Mouse (Mus musculus) adrenal gland, postnatal 36 days (tissue): Measurements from ENCODE around the gene Aplnr. TPM values are rescaled to one million over a fixed set of nuclear protein-coding genes. Genes with fewer than 3 reads are reported as not detected.

Experiments
- DNase-seq, 2 experiments: peaks; one replicate each; pipeline ENCODE4 v3.0.0; 2021; ENCODE audit warnings: mixed read lengths in 1 of 2
- total RNA-seq, 2 experiments: library from RNA; stranded (reverse); gene quantifications; 2 replicates each; pipeline ENCODE4 v1.2.3; 2021

Aplnr gene
- total RNA-seq, 2 experiments from 2014 or later, result 20.0 to 27.1 TPM

DNA sequence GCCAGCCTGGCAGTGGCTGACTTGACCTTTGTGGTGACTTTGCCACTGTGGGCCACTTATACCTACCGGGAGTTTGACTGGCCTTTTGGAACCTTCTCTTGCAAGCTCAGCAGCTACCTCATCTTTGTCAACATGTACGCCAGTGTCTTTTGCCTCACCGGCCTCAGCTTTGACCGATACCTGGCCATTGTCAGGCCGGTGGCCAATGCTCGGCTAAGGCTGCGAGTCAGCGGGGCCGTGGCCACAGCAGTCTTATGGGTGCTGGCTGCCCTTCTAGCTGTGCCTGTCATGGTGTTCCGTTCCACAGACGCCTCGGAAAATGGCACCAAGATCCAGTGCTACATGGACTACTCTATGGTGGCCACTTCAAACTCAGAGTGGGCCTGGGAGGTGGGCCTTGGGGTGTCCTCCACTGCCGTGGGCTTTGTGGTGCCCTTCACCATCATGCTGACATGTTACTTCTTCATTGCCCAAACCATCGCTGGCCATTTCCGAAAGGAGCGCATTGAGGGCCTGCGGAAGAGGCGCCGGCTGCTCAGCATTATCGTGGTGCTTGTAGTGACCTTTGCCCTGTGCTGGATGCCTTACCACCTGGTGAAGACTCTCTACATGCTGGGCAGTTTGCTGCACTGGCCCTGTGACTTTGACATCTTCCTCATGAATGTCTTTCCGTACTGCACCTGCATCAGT lies 951 bp downstream of the Aplnr start:
- DNase-seq, result no peak

- DNase-seq, result no peak
Observed at GRCm38 (mm10) chr2:85137601-85138140, 1.6 kb downstream of the Aplnr start.

DNA sequence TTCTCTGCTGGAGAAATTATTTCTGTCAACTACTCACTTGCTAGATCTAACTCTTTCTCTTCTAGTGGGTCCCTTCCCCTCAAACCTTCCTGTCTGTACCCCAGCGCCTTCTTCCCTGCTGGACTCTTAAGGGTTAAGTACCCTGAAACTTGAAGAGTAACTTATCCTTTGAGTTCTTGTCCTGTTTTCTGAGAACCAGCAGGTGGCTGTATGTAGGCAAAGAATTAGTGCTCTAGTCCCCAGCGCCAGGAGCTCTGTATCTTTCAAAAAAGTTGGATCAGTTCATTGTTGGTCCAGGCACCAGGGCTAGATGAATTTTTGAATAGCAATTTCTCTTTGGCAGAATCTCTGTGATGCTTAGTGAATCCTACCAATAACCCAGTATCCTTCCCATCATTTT lies 2.1 kb downstream of the Aplnr start:
- no peak for DNase-seq

GRCm38 (mm10) chr2:85139393-85139792 lies 3.4 kb downstream of the Aplnr start:
- no peak for DNase-seq

DNA sequence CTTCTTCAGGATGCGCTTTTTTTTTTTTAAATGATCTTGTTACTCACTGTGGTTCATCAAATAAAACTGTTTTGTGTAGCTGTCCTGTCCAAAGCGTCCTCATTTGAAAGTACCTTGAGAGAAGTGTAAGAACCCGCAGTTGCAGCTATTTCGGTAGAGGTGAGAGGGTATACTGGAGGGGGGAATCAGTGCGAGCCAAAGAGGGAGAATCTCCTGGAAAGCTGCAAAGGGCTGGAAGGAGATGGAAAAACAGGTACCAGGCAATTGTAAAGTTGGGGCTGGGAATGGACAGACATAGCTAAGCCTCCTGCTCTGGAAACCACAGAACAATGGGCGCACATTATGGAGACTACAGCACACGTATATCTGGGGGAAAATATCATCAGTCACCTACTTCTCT lies 3.8 kb downstream of the Aplnr start:
- no peak for DNase-seq

- no peak for DNase-seq
Observed at GRCm38 (mm10) chr2:85140833-85141232, 4.8 kb downstream of the Aplnr start.

DNA sequence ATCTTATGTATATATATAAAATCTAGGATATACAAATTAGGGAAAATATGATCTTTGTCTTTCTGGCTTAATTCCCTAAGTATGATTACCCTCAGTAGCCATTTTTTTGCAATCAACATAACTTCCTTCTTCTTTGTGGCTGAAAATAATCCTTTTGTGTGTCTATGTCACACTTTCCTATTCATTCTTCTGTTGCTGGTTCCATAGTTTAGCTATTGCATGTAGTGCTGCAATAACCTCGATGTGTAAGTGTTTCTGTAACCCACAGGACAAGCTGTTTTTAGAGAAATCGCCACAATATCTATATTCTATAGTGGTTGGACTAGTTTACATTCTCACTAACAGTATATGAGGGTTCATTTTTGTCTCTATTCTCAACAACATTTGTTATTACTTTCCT lies 8.9 kb downstream of the Aplnr start:
- DNase-seq, result no peak

GRCm38 (mm10) chr2:85145346-85145745 lies 9.3 kb downstream of the Aplnr start:
- DNase-seq, result no peak

DNA sequence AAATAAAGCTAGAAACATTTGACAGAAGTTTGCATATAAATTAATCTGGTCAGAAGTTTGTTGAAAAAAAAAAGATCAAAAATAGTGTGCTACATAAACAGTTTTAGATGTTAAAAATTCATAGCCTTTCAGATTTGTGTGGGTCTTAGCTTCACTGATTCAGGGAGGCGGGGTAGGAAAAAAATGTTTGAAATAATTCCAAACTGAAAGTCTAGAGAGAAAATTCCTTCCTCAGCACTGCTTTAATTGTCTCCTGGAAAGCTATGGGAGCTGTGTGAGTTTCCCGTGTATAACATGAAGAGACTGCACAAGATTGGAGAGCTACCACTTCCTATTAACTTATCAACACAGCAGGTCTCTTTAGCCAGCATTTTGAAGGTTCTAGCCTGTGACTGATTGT lies 11.5 kb downstream of the Aplnr start:
- DNase-seq, result no peak

DNA sequence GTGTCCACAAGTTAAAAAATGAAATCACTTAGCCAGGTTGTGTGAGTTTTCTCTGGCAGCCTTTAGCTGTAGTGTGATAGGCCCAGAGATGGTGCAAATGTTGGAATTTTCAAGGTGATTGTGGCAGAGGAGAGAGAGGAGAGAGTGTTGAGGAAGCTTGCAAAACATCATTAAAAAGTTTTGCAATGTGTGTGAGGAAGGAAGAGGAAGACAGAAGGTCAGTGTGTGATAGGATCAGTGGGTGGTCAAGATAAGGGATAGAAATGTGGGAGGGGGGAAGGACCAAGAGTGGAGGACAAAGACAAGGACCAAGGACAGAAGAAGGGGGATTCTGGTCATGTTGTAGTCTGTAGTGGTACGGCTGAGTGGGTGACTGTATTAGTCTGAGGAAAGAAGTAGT lies 14.3 kb downstream of the Aplnr start:
- no peak for DNase-seq

DNA sequence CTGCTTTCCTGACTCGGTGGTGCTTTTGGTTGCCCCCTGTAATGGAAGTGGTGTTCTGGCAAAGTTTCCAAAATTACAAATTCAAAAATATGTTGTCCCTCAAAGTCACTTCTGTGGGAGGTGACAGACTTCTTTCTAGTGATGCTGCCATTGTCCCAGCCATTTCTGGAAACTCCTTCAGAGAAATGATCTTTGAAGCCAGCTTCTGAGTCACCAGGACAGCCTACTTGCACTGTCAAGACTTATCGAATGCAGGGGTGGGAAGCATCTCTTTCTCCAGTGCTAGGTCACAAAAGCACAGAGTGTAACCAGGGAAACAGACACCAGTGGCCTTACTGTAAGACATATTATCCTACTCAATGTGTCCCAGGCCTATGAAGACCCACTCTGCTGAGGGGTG lies 15.2 kb downstream of the Aplnr start:
- no peak for DNase-seq

GRCm38 (mm10) chr2:85155334-85155733 lies 19.3 kb downstream of the Aplnr start:
- peak; percentile 32 to 61 for DNase-seq

DNA sequence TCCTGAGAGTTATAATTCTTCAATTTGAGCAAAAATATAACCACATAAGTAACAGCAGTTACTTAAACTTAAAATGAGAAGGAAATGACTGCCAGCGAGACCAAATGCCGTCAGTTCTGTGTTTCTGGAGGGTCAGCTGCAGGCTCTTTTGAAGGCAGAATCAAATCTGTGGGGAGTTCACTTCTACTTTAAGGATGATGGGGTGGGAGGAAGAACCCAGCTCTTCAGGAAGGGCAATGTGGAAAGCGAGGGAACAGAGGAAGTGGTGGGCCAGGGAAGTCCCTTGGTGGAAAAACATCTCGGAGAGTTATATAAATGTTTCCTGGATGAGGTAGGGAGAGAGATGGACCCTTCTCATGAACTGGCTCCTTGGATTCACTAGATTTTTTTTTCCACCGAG lies 20.1 kb downstream of the Aplnr start:
- no peak for DNase-seq

DNA sequence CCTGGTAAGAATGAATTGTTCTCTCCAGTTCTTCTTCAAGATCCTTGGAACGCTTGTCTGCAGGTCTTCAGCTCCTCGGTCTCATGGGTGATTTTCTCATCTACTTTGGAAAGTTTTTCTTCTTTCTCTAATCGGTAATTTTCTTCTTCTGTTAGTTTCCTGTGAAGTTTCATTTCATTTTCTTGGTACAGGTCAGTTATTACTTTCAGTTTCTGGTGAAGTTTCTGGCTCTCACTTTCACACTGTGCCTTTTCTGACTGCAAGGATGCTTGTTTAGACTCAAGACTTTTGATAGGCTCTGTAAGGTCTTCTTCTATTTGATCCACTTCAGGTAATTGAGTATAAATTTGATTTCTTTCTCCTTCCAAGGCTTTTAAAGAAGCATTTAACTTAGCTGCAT lies 21.4 kb downstream of the Aplnr start:
- DNase-seq, result no peak

DNA sequence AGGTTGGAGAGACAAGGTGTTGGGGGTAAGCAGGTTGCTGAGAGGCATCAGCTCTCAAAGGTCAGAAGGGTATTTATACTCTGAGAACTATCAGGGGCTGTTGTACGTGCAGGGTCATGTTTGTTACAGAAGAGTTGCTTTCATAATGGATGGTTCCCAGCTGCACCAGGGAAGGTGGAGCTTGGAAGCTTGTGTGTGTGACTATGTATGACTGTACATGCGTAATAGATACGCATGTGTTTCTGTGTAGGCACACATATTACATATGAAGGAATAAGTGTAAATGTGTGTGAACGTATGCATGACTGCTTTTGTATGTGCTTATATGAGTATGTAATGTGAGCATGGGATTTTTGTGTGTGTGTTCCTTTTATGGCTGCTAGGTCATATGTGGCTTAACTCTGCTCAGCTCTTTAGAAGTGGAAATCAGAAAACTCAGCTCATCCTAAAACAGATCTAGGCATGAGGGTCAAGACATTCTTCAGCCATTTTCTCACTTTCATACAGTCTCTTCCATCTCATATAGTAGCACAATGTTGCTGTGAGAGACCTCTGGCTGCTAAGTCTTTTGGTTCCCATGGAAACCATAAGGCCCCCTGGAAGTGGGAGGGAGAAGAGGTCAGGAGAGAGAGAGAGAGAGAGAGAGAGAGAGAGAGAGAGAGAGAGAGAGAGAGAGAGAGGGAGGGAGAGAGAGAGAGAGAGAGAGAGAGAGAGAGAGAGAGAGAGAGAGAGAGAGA lies 25.0 kb downstream of the Aplnr start:
- DNase-seq, result no peak

DNA sequence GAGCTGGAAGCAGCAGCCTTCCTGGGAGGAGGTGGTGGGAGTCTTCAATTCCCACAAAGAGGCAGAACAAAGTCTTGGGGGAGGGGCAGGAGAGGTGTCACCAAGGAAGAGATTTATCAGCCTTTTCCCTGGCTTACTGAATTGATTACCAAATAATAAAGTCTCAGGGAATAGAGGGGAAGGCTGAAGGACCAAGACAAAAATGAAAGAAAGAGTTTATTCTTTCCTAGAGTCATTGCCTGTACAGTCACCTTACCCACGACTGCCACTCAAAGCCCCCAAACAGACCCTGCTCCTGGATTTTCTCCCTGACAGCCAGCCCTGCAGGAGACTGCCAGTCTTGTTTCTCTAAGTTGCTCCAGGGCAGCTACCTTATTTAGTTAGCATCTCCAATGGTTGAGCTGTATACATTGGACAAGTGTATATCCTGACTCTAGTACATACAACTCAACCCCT lies 25.6 kb downstream of the Aplnr start:
- no peak for DNase-seq

GRCm38 (mm10) chr2:85163311-85164047 lies 27.5 kb downstream of the Aplnr start:
- DNase-seq, result peak; percentile 16 to 56

- no peak for DNase-seq
Observed at GRCm38 (mm10) chr2:85167624-85168023, 31.6 kb downstream of the Aplnr start.

DNA sequence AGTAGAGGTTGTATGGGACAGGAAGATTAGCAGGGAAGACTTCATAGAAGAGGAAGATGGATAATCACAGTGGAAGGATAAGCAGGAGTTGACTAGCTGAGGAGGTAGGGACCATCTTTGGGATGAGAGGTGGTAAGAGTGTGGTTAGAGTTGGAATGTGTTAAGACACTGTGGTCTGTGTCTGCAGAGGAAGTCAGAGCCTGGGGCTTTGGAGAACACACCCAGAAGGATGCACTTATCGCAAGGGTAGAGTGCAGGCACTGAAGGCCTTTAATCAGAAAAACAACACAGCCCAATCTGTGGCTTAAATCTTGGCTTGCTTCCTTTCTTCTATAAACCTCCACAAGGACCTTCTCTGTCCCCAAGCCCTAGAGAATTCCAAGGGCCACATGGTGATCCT lies 32.3 kb downstream of the Aplnr start:
- no peak for DNase-seq

GRCm38 (mm10) chr2:85172071-85172762 lies 36.2 kb downstream of the Aplnr start:
- DNase-seq, result no peak

DNA sequence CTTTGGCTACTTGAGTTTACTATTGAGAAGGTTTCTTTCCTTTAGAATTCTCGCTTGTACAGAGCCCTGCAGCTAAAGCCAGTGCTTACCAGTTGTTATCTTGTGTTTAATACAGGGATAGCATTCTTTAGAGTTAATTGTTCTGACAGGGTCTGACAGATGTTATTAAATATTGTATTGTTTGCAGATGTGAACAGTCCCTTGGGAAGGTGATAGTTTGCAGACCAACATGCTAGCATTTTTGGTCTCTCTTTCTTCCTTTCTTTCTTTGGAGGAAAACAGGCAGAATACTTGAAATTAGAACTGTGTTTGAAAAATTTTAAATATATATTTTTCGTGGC lies 36.7 kb downstream of the Aplnr start:
- no peak for DNase-seq

GRCm38 (mm10) chr2:85173545-85173944 lies 37.5 kb downstream of the Aplnr start:
- DNase-seq, result no peak
